Mouse (Mus musculus): ENCODE data around the gene Unc119. TPM values are rescaled to one million over a fixed set of nuclear protein-coding genes. Genes with fewer than 3 reads are reported as not detected.

Unc119 gene
- total RNA-seq, 2 experiments from 2014 or later = 28.2 to 30.6 TPM

DNA sequence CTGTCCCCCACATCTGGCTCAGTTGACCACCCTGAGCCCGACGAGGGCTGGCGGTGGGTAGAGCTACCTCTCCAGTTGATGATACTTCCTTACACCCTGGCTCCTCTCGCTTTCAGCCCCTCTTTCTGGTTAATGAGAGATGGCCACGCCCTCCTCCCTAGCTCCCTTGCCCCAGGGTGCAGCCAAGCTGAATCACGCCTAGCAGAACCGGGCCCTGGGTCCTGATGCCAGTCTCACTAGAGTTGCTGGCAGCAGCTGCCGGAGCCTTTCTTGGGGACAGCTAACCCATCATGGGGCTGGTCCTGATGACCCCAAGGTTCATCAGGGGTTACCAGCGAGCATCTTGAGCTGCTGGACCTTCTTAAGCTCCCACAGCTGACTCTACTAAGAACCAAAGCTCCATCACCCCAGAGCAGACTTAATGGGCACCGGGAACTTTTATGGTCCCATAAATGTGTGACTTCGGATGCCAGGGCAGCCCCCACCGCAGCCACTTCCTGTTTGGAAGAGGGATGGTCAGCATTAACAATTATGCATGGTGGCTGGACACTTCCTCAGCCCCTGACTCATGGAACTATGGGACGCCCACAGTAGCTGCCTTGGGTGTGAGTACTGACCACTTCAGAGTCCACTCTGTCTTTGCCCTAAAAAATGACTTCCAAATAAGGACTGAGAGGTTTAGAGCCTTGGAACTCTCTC, 20.2 kb downstream of the Unc119 start:
- no peak for DNase-seq (ENCODE audit: low spot score in 2 of 2)
- intact Hi-C loops (cut with DNase I) = no loop called here

DNA sequence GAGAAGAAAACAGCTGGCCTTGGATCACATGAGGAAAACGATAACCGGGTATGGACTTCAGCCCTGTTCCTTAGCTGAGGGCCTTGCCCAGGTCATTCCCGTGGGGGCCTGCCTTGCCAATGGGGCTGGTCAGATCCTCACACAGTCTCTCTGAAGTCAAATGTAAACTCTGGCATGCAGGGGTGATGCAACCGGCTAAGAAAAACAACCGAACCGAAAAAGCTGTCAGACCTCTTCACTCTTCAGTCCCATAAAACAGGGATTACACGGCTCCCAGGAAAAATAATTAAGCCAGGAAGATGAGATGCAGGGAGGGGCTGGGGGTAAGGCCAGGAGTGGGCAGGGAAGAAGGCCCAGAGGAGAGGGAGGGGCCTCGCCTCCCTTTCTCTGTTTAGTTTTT, 20.8 kb downstream of the Unc119 start:
- intact Hi-C loops (cut with DNase I) = no loop called here
- DNase-seq (ENCODE audit: low spot score in 2 of 2) = no peak

DNA sequence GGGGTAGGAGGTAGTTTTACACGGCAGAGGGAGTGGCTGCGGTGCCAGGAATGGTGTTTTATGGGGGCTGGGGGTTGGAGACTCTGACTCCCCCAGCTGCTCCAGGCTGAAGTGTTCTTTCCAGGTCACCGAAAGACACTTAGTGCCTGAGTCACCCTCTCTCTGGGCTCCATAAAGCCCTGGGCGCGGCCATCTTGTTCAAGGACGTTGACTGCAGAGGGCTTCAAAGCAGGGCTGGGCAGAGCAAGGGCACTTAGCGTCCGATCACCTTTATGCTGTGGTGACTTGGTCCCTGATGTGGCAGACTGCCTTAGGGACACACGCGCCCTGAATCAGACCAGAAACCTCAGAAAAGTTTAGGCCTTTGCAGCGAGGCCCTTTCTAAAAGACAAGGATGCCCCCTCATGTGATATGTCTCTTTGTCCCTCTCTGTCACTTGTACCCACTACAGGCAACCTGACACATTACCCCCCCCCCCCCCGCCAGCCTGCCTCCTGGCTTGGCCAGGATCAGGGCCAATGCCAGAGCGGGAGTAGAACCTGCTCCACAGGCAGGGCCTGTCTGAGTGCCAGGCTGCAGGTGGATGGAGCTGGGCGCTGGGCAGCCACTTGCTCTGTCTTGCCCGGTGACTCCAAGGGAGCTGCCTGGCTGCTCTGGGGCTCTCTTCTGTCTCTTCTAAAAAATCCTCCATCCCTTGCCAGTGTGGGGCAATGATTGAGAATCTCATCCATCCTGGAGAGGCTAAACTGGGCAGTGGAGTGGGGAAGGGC, 24.4 kb downstream of the Unc119 start:
- intact Hi-C loops (cut with DNase I) = no loop called here

DNA sequence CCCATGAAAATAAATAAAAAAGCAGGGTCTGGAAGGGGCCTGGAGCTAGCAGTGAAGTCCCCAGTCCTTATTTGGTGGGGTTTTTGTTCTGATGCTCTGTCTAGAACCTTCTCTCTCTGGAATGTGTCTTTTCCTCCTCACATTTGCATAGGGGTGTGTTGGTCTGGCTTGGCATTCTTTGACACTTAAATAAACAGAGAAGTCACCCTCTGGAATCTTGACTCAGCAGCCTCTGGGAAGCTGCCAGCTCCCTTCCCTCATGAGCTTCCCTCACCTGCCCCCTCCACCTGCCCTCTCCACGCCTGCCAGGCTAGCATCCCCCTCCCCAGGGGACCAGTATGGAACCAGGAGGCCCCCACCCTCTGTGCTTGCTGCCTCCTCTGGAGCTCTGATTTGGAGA, 27.1 kb downstream of the Unc119 start:
- DNase-seq (ENCODE audit: low spot score in 2 of 2) = no peak
- intact Hi-C loops (cut with DNase I) = no loop called here

More for the DNA sequence above, 24.4 kb downstream of the Unc119 start:
- DNase-seq (ENCODE audit: low spot score in 2 of 2) = no peak

DNA sequence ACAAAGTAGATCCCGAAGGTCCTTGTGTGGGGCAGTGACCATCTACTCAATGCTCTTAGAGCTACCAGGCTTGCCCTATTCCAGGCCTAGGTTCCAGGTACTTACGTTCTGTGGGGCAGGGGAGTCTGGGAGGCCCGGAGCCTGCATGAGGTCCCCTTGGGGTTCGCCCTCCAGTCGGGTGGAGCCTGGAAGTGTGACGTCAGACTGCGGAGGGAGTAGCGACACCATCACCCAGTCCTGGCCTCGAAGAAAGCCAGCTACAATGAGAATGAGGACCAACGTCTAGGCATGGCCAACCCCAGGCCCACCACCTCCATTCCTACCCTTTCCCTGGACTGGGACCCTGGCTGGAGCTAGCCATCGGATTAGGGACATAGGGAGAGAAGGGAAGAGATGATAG, 28.4 kb downstream of the Unc119 start:
- DNase-seq (ENCODE audit: low spot score in 2 of 2) = no peak
- intact Hi-C loops (cut with DNase I) = no loop called here

DNA sequence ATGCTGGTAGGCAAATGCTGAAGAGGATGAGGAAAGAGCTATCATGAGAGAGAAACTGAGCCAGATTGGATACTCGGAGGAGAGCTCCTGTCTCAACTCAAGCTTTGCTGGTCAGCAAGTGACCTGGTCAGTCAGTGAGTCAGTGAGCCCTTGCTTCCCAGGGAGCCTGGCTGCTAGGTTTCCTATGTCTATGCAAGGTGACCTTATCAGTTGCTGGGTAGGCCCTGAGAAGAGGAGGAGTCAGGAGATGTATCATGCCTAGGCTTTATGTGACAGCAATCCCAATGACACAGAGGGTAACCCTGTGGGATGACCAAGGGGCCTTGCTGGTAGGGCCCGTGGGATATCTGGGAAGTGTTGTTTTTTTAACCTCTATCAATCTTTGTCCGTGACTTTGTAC, 28.9 kb downstream of the Unc119 start:
- intact Hi-C loops (cut with DNase I) = no loop called here
- no peak for DNase-seq (ENCODE audit: low spot score in 2 of 2)

DNA sequence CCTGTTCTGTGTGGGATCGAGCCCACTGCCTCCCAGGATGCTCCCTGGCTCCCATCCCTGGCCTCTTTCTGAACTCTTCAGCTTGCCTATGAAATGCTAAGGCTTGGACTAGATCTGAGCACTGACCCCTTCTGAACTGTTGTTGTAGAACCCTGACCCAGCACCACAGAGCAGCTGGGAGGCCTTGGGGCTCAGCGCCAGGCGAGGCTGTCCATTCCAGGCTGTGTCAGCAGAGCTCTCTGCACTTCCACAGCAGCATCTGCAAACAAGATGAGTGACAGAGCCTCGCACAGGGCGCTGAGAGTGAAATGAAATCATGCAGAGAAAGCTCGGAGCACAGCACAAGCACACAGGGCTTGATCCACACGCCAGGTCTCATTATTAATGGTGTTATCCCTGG, 29.3 kb downstream of the Unc119 start:
- intact Hi-C loops (cut with DNase I) = no loop called here
- DNase-seq (ENCODE audit: low spot score in 2 of 2) = no peak

DNA sequence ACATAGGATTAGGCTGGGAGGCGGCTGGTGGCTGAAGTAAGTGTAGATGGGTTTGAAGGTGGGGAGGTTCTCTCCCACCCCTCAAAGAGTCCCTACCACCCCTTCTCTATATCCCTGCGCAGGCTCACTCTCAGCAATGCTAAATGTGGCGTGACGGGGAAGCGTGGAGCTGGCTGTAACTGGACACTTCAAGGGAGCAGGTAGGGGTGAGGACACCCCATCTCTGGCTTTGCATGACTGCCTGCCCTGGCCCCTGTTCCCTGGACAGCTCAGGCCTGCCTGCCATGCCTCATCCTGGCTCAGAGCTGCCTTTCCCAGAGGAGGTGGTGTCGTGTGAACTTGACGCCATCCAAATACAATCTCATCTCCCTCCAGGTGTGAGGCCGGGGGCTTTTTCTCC, 30.9 kb downstream of the Unc119 start:
- intact Hi-C loops (cut with DNase I) = no loop called here
- DNase-seq (ENCODE audit: low spot score in 2 of 2) = no peak

DNA sequence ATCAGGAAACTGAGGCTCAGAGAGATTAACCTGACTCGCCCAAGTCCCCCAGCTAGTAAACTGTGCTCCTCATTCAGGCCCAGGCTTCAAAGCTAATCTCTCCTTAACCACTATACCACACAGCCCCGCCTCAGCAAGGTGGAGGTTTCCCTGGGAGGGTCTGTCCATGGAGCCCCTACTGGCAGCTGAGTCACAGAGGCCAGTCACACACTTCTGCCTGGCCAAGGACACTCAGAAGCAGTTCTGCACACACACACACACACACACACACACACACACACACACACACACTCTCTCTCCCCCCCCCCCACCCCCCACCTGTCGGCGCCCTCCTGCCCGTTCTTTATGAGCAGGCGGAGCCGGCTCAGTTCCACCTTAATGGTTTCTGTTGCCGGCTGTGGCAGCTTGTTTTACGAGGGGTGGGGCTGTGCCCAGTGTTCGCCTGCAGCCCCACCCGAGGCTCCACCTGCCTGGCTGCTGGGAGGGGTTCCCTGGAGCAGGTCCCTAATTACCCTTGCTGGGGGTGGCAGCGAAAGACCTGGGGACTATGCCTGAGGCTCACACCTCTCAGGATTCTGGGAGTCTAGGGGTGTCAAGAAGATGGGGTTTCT, 34.4 kb downstream of the Unc119 start:
- intact Hi-C loops (cut with DNase I) = no loop called here
- DNase-seq (ENCODE audit: low spot score in 2 of 2) = no peak

DNA sequence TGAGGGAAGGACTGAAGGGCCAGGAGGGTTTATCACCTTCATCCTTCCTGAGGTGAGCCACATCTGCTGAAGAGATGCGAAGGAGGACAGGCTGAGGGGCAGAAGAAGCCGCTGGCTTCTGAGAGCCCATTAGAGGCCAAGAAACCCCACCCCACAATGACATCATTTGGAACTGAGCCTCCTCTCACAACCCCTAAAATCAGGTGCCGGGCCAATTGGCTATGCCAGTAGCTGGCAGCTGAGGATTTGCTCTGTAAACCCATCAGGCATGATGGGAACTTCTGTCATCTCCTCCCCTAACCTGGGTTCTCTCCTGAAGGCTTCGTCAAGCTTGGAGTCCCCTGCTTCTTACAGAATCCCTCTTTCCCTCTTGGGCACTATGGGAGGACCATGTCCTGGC, 37.1 kb downstream of the Unc119 start:
- intact Hi-C loops (cut with DNase I) = no loop called here
- no peak for DNase-seq (ENCODE audit: low spot score in 2 of 2)

DNA sequence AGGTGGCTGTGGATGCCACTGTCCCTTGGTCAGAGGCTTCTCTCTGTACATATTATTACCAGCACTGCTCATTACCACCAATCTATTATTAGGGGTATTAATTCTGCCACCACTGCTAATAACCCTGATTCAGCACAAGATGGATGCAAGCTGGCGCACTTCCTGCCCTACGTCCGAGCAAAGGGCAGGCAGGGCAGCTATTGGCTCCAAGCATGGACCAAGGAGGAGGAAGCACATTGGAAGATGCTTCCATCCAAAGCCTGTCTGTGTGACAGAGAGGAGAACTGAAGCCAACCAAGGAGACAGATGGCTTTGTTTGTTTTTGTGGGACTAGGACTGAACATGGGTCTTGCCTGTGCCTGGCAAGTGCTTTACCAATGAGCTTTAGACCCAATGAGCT, 37.7 kb downstream of the Unc119 start:
- intact Hi-C loops (cut with DNase I) = no loop called here
- DNase-seq (ENCODE audit: low spot score in 2 of 2) = no peak

DNA sequence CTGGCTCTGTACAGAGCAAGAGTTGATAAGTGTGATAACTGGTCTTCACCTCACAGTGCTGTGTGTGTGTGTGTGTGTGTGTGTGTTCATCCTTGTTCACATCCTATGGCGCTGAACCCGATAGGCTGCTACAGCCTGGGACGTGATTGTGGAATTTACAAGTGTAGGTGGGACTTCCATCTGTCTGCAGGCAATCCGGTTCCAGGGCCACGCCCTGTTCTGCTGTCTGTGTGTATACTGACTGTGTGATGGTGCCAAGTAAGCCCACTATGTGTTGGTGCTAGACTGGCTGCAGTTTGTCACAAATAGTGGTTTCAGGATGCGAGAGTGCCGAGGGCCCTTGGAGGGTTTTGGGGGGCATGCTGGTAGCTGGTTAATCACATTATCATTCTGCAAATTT, 39.0 kb downstream of the Unc119 start:
- DNase-seq (ENCODE audit: low spot score in 2 of 2) = no peak
- intact Hi-C loops (cut with DNase I) = no loop called here

DNA sequence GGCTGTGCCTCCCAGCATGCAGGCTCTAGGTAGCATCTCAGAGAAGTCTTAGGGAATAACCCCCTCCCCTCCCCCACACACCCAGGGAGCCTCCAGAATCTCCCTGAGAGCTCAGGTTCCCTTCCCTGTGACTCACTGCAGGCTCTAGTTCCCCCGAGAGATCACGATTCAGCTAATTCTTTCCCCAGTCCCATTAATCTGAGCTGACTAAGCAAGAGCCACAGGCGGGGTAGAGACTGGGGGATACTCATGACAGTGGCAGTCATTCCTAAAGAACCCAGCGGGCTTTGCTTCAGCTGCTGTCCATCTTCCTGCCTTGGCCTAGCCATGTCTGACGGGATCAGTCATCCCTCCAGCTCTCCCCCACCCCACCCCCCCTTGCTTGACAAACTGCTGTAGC, 39.4 kb downstream of the Unc119 start:
- intact Hi-C loops (cut with DNase I) = no loop called here
- DNase-seq (ENCODE audit: low spot score in 2 of 2) = no peak

DNA sequence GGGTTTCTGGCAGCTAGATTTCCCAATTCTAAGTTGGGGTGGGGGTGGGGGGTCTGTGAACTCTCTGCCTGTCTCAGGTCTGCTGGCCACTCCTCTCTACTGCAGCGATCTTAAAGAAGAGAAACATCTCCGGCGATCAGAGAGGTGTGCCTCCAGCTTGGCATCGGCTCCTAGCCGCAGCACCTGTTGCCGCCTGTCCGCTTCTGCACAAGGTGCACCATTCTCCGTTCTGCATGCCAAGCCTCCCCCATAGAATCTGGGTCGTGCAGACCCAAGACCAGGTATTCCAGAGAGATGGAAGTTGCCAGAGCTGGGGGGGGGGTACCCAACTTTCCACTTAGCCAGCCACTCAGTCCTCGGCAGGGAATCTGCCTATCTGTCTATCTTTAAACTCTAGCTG, 42.5 kb downstream of the Unc119 start:
- DNase-seq (ENCODE audit: low spot score in 2 of 2) = no peak
- intact Hi-C loops (cut with DNase I) = loop anchor here (1.0 kb wide), 1 partner anchor 29 kb away; no protein-coding TSS in a partner anchor

DNA sequence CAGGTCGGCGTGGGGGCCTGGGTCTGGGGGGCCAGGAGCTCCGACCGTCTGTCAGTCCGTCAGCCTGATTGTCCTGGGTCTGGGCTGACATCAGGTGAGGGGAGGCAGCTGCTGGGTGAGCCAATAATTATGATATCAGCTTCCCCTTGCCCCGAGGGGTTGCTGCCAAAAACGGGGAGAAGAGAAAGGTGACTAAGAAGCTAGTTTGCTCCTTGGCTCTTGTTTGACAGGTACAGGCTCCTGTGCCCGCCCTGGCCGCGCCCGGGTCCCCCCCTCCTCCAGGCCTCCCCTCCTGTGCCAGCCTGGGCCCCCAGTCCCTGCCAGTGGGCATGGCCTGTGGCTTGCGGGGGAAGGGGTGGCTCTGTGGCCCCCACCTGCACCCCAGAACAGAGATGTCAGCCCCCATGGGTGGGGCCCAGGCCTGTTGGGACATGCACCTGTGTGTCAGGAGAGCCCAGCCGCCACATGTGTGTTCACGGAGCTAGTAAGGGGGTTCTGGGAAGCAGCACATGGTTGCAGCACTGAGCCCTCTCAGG, 43.3 kb downstream of the Unc119 start, which contains the start of gene Foxn1:
Foxn1 (minus strand) TSS at position 51 of the 536 bp plus-strand sequence.
- intact Hi-C loops (cut with DNase I) = no loop called here
- no peak for DNase-seq (ENCODE audit: low spot score in 2 of 2)

DNA sequence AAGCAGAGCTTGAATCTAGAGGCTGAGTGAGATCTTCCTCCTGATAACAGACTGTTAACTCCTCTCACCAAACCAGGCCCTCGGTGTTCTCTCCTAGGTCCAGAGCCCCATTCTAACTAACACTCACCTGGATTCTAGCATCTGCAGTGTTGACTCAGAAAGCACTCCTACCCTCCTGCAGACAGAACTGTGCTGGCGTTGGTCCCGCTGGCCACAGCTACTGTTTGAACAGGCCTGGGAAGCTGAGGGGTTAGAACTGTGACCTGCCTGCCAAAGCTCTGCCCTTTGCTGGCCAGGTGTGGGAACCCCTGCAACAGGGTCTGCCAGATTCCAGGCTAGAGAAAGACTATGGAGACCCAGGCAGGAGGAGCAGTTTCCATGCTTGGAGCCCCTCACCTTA, 49.4 kb downstream of the Unc119 start:
- no peak for DNase-seq (ENCODE audit: low spot score in 2 of 2)
- intact Hi-C loops (cut with DNase I) = no loop called here

DNA sequence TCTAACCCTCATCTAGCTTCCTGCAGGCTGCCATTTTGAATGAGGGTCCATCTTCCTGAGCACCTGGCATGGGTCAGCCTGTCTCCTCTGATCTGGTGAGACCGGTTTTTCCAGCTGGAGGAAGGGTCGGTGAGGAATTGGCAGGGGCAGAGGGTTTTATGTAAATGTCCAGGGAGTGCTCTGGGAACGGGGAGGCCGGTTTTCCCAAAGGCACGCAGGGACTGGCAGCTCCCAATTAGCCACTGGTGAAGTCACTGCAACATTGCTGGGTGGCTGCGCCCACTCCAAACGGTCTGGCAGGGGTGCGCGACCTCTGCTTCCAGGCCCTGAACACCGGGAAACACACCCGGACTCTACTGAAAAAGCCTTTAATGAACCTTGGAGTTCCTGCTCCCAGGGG, 53.7 kb downstream of the Unc119 start:
- intact Hi-C loops (cut with DNase I) = no loop called here
- DNase-seq (ENCODE audit: low spot score in 2 of 2) = no peak

DNA sequence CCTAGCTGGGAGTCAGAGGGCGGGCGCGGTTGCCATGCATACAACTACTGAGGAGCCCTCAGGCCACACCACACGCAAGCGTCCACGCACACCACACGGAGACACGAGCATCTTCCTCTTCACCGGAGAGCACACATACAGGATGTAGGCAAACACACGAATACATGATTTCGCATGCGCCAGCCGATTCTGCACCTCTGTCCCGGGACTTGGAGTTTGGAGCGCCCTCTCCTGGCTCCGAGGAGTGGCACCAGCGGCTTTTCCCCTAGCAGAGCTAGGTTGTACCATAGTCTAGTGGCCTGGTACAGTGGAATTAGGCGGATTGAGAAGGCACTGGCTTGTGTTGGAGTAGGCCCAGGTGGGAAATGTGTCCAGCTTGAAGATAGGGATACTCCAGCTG, 54.1 kb downstream of the Unc119 start:
- DNase-seq (ENCODE audit: low spot score in 2 of 2) = peak; percentile 55 to 60

DNA sequence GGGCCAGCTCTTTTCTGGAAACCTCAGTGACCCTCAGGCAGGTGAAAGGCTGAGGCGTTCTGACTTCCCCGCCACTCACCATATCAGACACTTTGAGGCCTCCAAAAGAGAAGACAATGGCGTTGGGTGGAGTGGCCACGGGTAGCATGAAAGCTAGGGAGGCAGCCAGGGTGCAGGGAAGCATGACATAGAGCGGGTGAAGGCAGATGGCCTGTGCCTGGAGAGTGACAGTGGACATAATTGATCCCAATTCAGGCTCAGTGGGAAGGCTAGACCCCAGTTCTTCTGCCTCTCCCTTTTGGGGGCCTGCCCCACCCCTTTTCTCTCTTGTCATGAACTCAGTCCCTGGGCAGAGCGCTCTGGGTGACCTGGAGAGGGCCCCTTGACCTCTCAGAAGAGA, 54.9 kb downstream of the Unc119 start:
- intact Hi-C loops (cut with DNase I) = no loop called here
- no peak for DNase-seq (ENCODE audit: low spot score in 2 of 2)

More for the DNA sequence above, 54.1 kb downstream of the Unc119 start:
- intact Hi-C loops (cut with DNase I) = no loop called here
